Mouse (Mus musculus) brown adipose tissue, adult 24 weeks (tissue): ENCODE data around the gene Fap. TPM values are rescaled to one million over a fixed set of nuclear protein-coding genes. Genes with fewer than 3 reads are reported as not detected.

Experiments used
- H3K27ac ChIP-seq: fragments of 200-500 bp; replicated peaks from 2 replicates; pipeline ENCODE4 v1.5.1; 2012; ENCODE audit warnings: low read depth, mild to moderate bottlenecking, low read length
- H3K4me1 ChIP-seq: fragments of 200-500 bp; 2 replicates; pipeline ENCODE4 v1.6.1; 2012; ENCODE audit warnings: low read length, mixed read lengths; ENCODE audit not compliant: control insufficient read depth, insufficient read depth, insufficient read length
- H3K4me3 ChIP-seq: fragments of 200-500 bp; 2 replicates; pipeline ENCODE4 v1.5.1; 2012; ENCODE audit warnings: low read depth, mild to moderate bottlenecking, low read length, moderate library complexity; ENCODE audit not compliant: insufficient read depth
- polyA plus RNA-seq: library from polyadenylated mRNA; stranded (reverse); fragments of >200 nt; gene quantifications from 2 replicates; pipeline ENCODE4 v1.2.4, GENCODE M21; 2012; ENCODE audit not compliant: missing spikeins, insufficient read depth, insufficient read length

Gene Fap
- polyA plus RNA-seq, 1 experiment = 5.6 TPM

- Histone ChIP-seq H3K4me3 (no peak overlapping the region), H3K4me1 (no peaks in the 10 kb centered on the region), H3K27ac (no peak overlapping the region)
These were observed 71.4 kb downstream of the Fap start for GRCm38 (mm10) chr2:62502516-62502915.

GRCm38 (mm10) chr2:62498821-62499220 is 75.1 kb downstream of the Fap start:
- no peaks in the 10 kb centered on the region for H3K4me1 ChIP-seq
- no peak overlapping the region for H3K27ac ChIP-seq
- H3K4me3 ChIP-seq = no peak overlapping the region

DNA sequence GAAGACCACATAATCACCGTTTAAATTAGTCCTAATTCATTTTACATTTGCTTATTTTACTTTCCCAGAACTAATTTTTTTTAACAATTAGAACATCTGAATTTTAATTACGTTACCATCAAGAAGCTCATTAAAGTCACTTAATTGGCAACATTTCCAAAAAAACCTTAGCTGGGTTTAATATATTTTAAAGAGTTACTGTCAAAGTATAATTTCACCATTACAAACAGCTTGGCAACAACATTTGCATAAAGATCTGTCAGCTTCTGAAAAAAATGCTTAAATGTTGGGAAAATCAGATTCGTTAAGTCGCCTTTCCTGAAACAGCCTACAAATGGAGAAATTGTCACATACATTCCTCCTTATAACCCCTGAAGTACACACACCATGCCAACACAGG is 75.8 kb downstream of the Fap start:
- no peaks in the 10 kb centered on the region for H3K4me1 ChIP-seq
- H3K4me3 ChIP-seq = no peak overlapping the region
- H3K27ac ChIP-seq = no peak overlapping the region

DNA sequence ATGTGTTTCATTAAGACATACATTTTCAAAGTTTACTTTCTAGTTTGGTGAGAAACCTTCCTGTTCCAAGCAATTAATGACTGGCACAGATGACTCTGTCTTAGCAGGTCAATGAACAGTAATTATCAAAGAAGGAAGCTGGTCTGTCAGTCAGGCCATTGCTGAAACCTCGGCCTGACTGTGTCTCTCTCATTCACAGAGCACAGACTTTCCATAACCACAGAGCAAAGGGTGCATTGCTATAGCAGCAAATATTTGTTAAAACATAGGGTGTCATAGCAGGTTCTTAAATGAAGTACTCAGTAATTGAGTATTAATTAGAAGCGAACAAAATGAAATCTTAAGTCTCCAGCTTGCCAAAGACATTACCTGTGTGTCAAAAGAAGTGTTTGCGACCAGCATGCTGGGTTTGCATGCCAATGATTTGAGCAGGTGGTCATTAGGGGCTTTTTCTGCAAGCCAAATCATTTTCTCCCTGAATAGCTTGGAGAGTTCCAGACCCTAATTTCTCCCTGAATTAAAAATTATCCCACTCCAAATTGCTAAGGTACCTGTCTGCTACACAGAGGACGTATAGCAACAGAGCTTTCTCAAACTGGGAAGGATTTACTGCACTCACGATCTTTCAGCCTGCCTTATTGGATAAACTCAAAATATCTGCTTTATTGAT is 76.4 kb downstream of the Fap start:
- no peaks in the 10 kb centered on the region for H3K4me1 ChIP-seq
- H3K4me3 ChIP-seq = no peak overlapping the region
- no peak overlapping the region for H3K27ac ChIP-seq

DNA sequence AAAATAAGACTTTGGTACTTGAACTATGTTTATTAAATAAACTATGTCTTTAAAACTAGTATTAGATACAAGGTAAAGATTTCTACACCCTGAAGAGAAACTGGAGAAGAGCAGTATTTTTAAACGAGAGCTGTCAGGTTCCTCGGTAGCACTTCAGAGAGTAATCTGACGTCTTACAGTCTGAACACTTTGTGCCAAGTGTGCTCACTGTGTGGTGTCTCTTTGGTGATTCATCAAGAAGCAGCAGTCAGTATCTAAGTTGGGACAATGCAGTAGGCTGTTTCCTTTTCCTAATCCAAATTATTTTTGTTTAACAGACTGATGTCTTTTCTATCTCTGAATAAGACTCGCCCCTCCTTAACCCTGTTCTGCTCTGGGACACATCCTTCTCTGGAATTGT is 78.5 kb downstream of the Fap start:
- Histone ChIP-seq H3K4me1 (no peaks in the 10 kb centered on the region), H3K27ac (no peak overlapping the region), H3K4me3 (no peak overlapping the region)

GRCm38 (mm10) chr2:62489832-62490231 is 84.0 kb downstream of the Fap start:
- Histone ChIP-seq H3K4me1 (no peaks in the 10 kb centered on the region), H3K4me3 (no peak overlapping the region), H3K27ac (no peak overlapping the region)

GRCm38 (mm10) chr2:62484906-62485305 is 89.0 kb downstream of the Fap start:
- Histone ChIP-seq H3K4me1 (no peaks in the 10 kb centered on the region), H3K27ac (no peak overlapping the region), H3K4me3 (no peak overlapping the region)

DNA sequence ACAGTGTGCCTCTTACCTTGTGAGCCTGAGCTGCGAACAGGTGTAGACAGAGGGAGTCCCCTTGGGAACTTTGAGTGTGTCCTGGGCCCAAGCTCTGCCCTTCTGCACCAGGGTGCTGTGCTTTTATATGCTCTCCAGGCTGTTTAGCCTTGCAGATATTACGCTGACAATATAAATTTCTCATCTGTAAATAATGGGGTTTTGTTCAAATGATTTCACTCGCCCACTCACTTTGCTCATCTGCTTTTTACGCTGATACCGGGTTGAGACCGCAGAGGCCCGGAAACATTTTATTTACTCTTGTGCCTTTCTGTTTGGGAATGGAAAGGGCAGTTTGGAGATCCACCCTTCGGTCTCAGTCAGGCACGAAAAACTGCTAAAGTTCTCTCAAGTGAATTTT is 90.3 kb downstream of the Fap start, which contains the start of gene Gcg:
Gene Gcg, minus strand, starts transcription at position 101 of the 400 bp plus-strand sequence.
- Histone ChIP-seq H3K4me3 (no peak within 1 kb of the TSS), H3K27ac (no peak within 1 kb of the TSS), H3K4me1 (no peaks in the 10 kb centered on the region)

DNA sequence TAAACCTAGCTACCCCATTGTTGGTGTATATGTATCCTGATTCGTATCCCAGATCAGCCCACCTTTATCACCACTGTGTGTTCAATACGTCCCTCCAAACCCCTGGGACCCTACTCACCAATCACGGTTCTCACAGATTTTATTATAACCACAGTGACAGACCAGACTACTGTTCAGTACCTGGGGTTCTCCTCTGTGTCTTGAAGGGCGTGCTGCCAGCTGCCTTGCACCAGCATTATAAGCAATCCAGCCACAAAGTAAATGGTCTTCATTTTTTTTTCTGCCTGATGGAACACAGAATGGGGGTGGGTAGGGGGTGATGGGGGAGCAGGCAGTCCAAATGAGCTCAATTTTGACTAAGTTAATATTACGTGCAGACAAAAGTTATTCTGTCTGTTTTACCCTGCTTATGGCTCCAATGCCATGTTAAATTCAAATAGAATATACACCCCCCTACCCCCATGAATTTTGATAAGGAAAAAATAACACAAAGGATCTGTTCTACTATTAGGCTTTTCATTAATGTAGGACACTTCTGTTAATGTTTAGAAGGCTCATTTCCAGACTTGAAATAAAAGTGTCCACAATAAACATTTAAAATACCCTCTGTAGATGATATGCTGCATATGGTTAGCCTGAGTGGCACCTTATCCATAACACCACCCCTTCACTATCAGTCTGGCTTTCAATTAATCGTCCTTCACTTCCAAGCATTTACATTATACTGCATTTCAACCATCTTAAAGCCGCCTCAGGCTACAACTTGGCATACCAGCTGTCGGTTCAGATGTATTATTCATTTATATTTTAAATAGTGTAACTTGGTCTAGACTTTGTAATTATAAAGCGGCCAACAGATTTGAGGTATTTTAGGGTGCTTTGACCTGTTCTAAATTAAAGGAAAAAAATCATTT is 93.3 kb downstream of the Fap start:
- Histone ChIP-seq H3K27ac (no peak overlapping the region), H3K4me3 (no peak overlapping the region), H3K4me1 (no peaks in the 10 kb centered on the region)

DNA sequence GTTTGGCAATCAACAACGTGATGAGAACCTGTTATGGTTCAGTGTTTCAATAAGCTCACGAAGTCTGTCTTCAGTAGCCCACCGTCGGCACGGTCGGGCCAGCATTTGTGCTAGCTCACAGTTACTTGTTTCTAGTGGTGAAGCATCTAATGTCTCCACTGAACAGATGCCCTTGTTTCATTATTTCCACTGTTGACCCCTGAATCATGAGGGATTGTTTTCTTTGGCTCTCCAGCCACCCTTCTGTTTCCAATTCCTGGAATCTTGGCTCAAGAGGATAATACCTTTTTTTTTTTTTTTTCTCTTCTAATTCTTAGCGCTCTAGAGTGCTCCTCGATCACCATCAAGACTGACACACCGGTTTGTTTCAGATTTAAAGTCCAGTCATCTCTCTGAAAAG is 104.3 kb downstream of the Fap start:
- Histone ChIP-seq H3K27ac (no peak overlapping the region), H3K4me3 (no peak overlapping the region), H3K4me1 (no peaks in the 10 kb centered on the region)

DNA sequence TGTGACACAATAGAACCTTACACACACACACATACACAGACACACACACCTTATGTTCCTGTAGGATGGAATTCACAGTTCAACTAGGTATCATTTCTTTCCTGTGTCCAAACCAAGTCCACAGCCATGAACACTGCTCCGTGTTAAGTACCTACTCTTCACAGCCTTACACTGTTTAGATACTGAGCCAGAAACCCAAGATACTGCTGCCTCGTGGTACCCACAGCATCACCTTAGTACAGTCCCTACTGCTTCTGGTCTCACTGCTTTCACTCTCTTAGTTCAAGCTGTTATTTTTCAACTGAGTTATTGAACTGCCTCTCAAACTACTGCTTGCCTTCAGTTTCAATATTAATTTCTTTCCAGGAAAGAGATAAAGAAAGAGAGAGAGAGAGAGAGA is 110.6 kb downstream of the Fap start:
- H3K27ac ChIP-seq = no peak overlapping the region

GRCm38 (mm10) chr2:62462174-62462573 is 111.7 kb downstream of the Fap start:
- H3K4me3 ChIP-seq = no peak overlapping the region
- H3K4me1 ChIP-seq = no peaks in the 10 kb centered on the region; the same call in 1 of the 2 replicates
- no peak overlapping the region for H3K27ac ChIP-seq

More for the DNA sequence above, 110.6 kb downstream of the Fap start:
- H3K4me3 ChIP-seq = no peak overlapping the region
- no peaks in the 10 kb centered on the region; the same call in 1 of the 2 replicates for H3K4me1 ChIP-seq

- H3K27ac ChIP-seq = no peak overlapping the region
- no peaks in the 10 kb centered on the region; the same call in 1 of the 2 replicates for H3K4me1 ChIP-seq
These were observed 112.9 kb downstream of the Fap start for GRCm38 (mm10) chr2:62460815-62461450.

DNA sequence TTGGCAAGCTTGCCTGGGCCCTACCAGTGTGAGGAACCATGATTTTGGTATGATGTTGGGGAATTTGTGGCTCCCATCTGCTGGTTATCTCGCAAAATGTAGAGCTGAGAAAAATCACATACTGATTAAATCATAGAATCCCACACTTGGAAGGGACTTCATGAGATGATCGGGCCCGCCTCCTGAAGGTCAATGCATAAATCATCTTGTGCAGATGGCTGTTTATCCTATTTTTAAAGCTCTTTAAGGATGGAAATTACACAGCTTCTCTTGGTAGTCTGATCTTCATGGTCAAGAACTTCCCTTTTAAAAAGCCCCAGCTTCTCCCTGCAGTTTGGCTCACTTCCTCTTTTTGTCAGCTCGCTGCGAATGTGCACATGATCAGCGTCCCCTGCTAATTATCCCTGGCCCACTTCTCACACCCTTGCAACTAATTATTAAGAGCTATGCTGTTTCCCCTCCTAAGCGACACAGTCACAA is 113.6 kb downstream of the Fap start:
- H3K4me1 ChIP-seq = no peaks in the 10 kb centered on the region; the same call in 1 of the 2 replicates
- H3K4me3 ChIP-seq = no peak overlapping the region
- no peak overlapping the region for H3K27ac ChIP-seq

More at GRCm38 (mm10) chr2:62460815-62461450, 112.9 kb downstream of the Fap start:
- H3K4me3 ChIP-seq = no peak overlapping the region
